Mouse (Mus musculus) cerebellum, adult 2 months (tissue): ENCODE data around the gene Noxa1.

Experiments
- CTCF ChIP-seq: fragments of 200-500 bp; IDR thresholded peaks from 2 replicates; pipeline ENCODE4 v1.5.1; 2011; ENCODE audit warnings: low read depth, mild to moderate bottlenecking, control low read depth, low read length, moderate library complexity, borderline replicate concordance; ENCODE audit not compliant: insufficient read depth
- POLR2A ChIP-seq: fragments of 200-500 bp; IDR thresholded peaks from 2 replicates; pipeline ENCODE4 v1.6.1; 2011; ENCODE audit warnings: low read length, control low read depth, borderline replicate concordance; ENCODE audit not compliant: insufficient read depth

DNA sequence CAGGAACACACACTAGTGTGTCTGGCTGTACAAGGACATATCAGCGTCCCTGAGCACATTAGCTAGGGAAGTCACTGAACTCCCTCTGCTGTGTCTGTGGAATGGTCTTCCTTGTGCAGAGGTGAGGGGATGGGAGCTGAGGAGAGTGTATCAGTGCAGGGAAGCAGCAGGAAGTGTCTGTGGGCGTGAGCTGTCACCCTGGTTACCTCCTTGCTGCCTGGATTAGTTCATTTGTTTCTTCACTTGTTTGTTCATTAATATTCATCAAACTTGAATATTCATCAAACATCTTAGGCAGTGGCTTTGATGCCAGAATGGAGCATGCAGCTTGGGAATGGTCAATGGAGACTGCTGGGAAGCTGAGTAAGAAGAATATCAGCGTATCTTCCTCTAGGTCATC, 4.8 kb upstream of the Noxa1 start:
- TF ChIP-seq CTCF (no peak), POLR2A (no peak)
